Mouse (Mus musculus): ENCODE data around the gene Gm49425. TPM values are rescaled to one million over a fixed set of nuclear protein-coding genes. Genes with fewer than 3 reads are reported as not detected.

Gm49425 gene
- polyA plus RNA-seq, 1 experiment from 2014 or later, result not detected

- H3K36me3 ChIP-seq (ENCODE audit: control insufficient read depth, insufficient read depth, low read length), result no peaks in the 10 kb centered on the region
- ATAC-seq (ENCODE audit: low FRiP score), result no peak
- DNase-seq (ENCODE audit: low spot score, missing footprints), result no peak
- 42% methylated on average over 7 of the region's 7 CpGs for WGBS
- no peaks in the 10 kb centered on the region for H3K27me3 ChIP-seq (ENCODE audit: control insufficient read depth, insufficient read depth, low read length)
- no peak overlapping the region for H3K9ac ChIP-seq (ENCODE audit: low read length)
- no peaks in the 10 kb centered on the region for H3K9me3 ChIP-seq (ENCODE audit: control insufficient read depth, low read length)
- no peak overlapping the region for H3K4me3 ChIP-seq (ENCODE audit: low read depth, low read length)
- no peaks in the 10 kb centered on the region for H3K4me1 ChIP-seq (ENCODE audit: control insufficient read depth, insufficient read depth, low read length)
- H3K4me2 ChIP-seq, result no peak overlapping the region
- H3K27ac ChIP-seq (ENCODE audit: low read depth, low read length), result no peak overlapping the region
Measured at GRCm38 (mm10) chr15:101537864-101538579, 21.0 kb upstream of the Gm49425 start.

GRCm38 (mm10) chr15:101536054-101536850 lies 19.2 kb upstream of the Gm49425 start:
- Histone ChIP-seq H3K36me3 (ENCODE audit: control insufficient read depth, insufficient read depth, low read length) (no peaks in the 10 kb centered on the region), H3K4me2 (no peak overlapping the region), H3K9me3 (ENCODE audit: control insufficient read depth, low read length) (no peaks in the 10 kb centered on the region), H3K9ac (ENCODE audit: low read length) (no peak overlapping the region), H3K27ac (ENCODE audit: low read depth, low read length) (no peak overlapping the region), H3K27me3 (ENCODE audit: control insufficient read depth, insufficient read depth, low read length) (no peaks in the 10 kb centered on the region), H3K4me1 (ENCODE audit: control insufficient read depth, insufficient read depth, low read length) (no peaks in the 10 kb centered on the region), H3K4me3 (ENCODE audit: low read depth, low read length) (no peak overlapping the region)
- ATAC-seq (ENCODE audit: low FRiP score), result no peak
- 76% methylated on average over 9 of the region's 9 CpGs for WGBS
- DNase-seq (ENCODE audit: low spot score, missing footprints), result no peak

GRCm38 (mm10) chr15:101532720-101533119 lies 15.7 kb upstream of the Gm49425 start, which contains the start of gene Krt84:
TSS of gene Krt84 (minus strand) at chr15:101532820.
- ATAC-seq (ENCODE audit: low FRiP score), result no peak
- H3K27me3 ChIP-seq (ENCODE audit: control insufficient read depth, insufficient read depth, low read length), result no peaks in the 10 kb centered on the region
- 83% methylated on average over 7 of the region's 7 CpGs for WGBS

GRCm38 (mm10) chr15:101522556-101523232 lies 5.6 kb upstream of the Gm49425 start:
- no peaks in the 10 kb centered on the region for H3K4me1 ChIP-seq (ENCODE audit: control insufficient read depth, insufficient read depth, low read length)
- H3K9me3 ChIP-seq (ENCODE audit: control insufficient read depth, low read length), result no peaks in the 10 kb centered on the region
- H3K9ac ChIP-seq (ENCODE audit: low read length), result no peak overlapping the region
- H3K4me3 ChIP-seq (ENCODE audit: low read depth, low read length), result no peak overlapping the region
- H3K4me2 ChIP-seq, result no peak overlapping the region
- H3K27me3 ChIP-seq (ENCODE audit: control insufficient read depth, insufficient read depth, low read length), result no peaks in the 10 kb centered on the region
- ATAC-seq (ENCODE audit: low FRiP score) (no peak), DNase-seq (ENCODE audit: low spot score, missing footprints) (no peak)
- no peaks in the 10 kb centered on the region for H3K36me3 ChIP-seq (ENCODE audit: control insufficient read depth, insufficient read depth, low read length)
- no peak overlapping the region for H3K27ac ChIP-seq (ENCODE audit: low read depth, low read length)
- 81% methylated on average over 4 of the region's 4 CpGs for WGBS

More at GRCm38 (mm10) chr15:101532720-101533119, 15.7 kb upstream of the Gm49425 start, which contains the start of gene Krt84:
- H3K4me1 ChIP-seq (ENCODE audit: control insufficient read depth, insufficient read depth, low read length), result no peaks in the 10 kb centered on the region
- H3K4me2 ChIP-seq, result no peak within 1 kb of the TSS
- no peak for DNase-seq (ENCODE audit: low spot score, missing footprints)
- no peaks in the 10 kb centered on the region for H3K9me3 ChIP-seq (ENCODE audit: control insufficient read depth, low read length)
- H3K9ac ChIP-seq (ENCODE audit: low read length), result no peak within 1 kb of the TSS
- H3K36me3 ChIP-seq (ENCODE audit: control insufficient read depth, insufficient read depth, low read length), result no peaks in the 10 kb centered on the region
- no peak within 1 kb of the TSS for H3K27ac ChIP-seq (ENCODE audit: low read depth, low read length)
- no peak within 1 kb of the TSS for H3K4me3 ChIP-seq (ENCODE audit: low read depth, low read length)

GRCm38 (mm10) chr15:101519792-101520191 lies 2.7 kb upstream of the Gm49425 start:
- H3K36me3 ChIP-seq (ENCODE audit: control insufficient read depth, insufficient read depth, low read length), result no peaks in the 10 kb centered on the region
- no peak overlapping the region for H3K9ac ChIP-seq (ENCODE audit: low read length)
- WGBS, result 13% methylated on average over 2 of the region's 2 CpGs
- no peaks in the 10 kb centered on the region for H3K27me3 ChIP-seq (ENCODE audit: control insufficient read depth, insufficient read depth, low read length)
- H3K27ac ChIP-seq (ENCODE audit: low read depth, low read length), result no peak overlapping the region
- no peak for ATAC-seq (ENCODE audit: low FRiP score)
- H3K4me1 ChIP-seq (ENCODE audit: control insufficient read depth, insufficient read depth, low read length), result no peaks in the 10 kb centered on the region
- H3K4me3 ChIP-seq (ENCODE audit: low read depth, low read length), result no peak overlapping the region
- peak; percentile 94 for DNase-seq (ENCODE audit: low spot score, missing footprints)
- no peaks in the 10 kb centered on the region for H3K9me3 ChIP-seq (ENCODE audit: control insufficient read depth, low read length)
- H3K4me2 ChIP-seq, result no peak overlapping the region

- H3K4me3 ChIP-seq (ENCODE audit: low read depth, low read length), result no peak overlapping the region
- no peaks in the 10 kb centered on the region for H3K4me1 ChIP-seq (ENCODE audit: control insufficient read depth, insufficient read depth, low read length)
- no peak overlapping the region for H3K9ac ChIP-seq (ENCODE audit: low read length)
- no peaks in the 10 kb centered on the region for H3K36me3 ChIP-seq (ENCODE audit: control insufficient read depth, insufficient read depth, low read length)
- H3K4me2 ChIP-seq, result no peak overlapping the region
- ATAC-seq (ENCODE audit: low FRiP score) (no peak), DNase-seq (ENCODE audit: low spot score, missing footprints) (no peak)
- H3K9me3 ChIP-seq (ENCODE audit: control insufficient read depth, low read length), result no peaks in the 10 kb centered on the region
- H3K27me3 ChIP-seq (ENCODE audit: control insufficient read depth, insufficient read depth, low read length), result no peaks in the 10 kb centered on the region
- 82% methylated on average over 9 of the region's 9 CpGs for WGBS
- H3K27ac ChIP-seq (ENCODE audit: low read depth, low read length), result no peak overlapping the region
Measured at GRCm38 (mm10) chr15:101508247-101508646, 8.8 kb downstream of the Gm49425 start.

GRCm38 (mm10) chr15:101506896-101507758 lies 9.9 kb downstream of the Gm49425 start:
- Histone ChIP-seq H3K9me3 (ENCODE audit: control insufficient read depth, low read length) (no peaks in the 10 kb centered on the region), H3K4me3 (ENCODE audit: low read depth, low read length) (no peak overlapping the region), H3K4me1 (ENCODE audit: control insufficient read depth, insufficient read depth, low read length) (no peaks in the 10 kb centered on the region), H3K9ac (ENCODE audit: low read length) (no peak overlapping the region), H3K27ac (ENCODE audit: low read depth, low read length) (no peak overlapping the region), H3K4me2 (no peak overlapping the region), H3K27me3 (ENCODE audit: control insufficient read depth, insufficient read depth, low read length) (no peaks in the 10 kb centered on the region), H3K36me3 (ENCODE audit: control insufficient read depth, insufficient read depth, low read length) (no peaks in the 10 kb centered on the region)
- 60% methylated on average over 14 of the region's 14 CpGs for WGBS
- DNase-seq (ENCODE audit: low spot score, missing footprints) (peak; percentile 37), ATAC-seq (ENCODE audit: low FRiP score) (no peak)

GRCm38 (mm10) chr15:101497181-101497580 lies 19.9 kb downstream of the Gm49425 start:
- Histone ChIP-seq H3K9ac (ENCODE audit: low read length) (no peak overlapping the region), H3K9me3 (ENCODE audit: control insufficient read depth, low read length) (no peaks in the 10 kb centered on the region), H3K27me3 (ENCODE audit: control insufficient read depth, insufficient read depth, low read length) (no peaks in the 10 kb centered on the region), H3K36me3 (ENCODE audit: control insufficient read depth, insufficient read depth, low read length) (no peaks in the 10 kb centered on the region), H3K27ac (ENCODE audit: low read depth, low read length) (no peak overlapping the region), H3K4me2 (no peak overlapping the region), H3K4me3 (ENCODE audit: low read depth, low read length) (no peak overlapping the region), H3K4me1 (ENCODE audit: control insufficient read depth, insufficient read depth, low read length) (no peaks in the 10 kb centered on the region)
- ATAC-seq (ENCODE audit: low FRiP score) (no peak), DNase-seq (ENCODE audit: low spot score, missing footprints) (peak; percentile 85)
- 77% methylated on average over 2 of the region's 2 CpGs for WGBS

Measured in midbrain, embryonic 11.5 days (tissue).